Mouse (Mus musculus): ENCODE measurements around the gene Cdc42bpa. TPM values are rescaled to one million over a fixed set of nuclear protein-coding genes. Genes with fewer than 3 reads are reported as not detected.

The Cdc42bpa gene
- polyA plus RNA-seq, 1 experiment from 2014 or later = 3.9 TPM

DNA sequence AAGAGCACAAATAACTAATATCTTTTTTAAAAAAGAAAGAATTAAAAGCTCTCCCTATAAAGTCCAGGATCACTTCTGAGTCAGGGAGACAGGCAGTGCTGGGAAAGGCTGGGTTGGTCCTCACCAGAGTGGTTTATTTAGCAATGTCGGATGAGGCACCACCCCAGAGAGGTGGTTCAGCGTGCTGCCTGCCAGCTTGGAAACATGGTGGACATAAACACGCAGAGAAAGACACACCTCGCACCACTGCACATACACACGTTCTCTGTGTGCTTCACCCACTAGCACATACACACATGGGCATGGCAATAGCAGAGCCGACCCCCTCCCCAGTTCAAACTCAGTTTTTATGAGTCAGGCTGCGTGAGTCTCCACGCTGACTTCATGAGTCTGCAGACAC, 230.8 kb downstream of the Cdc42bpa start:
- DNase-seq (ENCODE audit: low spot score) = no peak

- DNase-seq (ENCODE audit: low spot score) = no peak
Observed at GRCm38 (mm10) chr1:180191651-180192220, 231.5 kb downstream of the Cdc42bpa start.

DNA sequence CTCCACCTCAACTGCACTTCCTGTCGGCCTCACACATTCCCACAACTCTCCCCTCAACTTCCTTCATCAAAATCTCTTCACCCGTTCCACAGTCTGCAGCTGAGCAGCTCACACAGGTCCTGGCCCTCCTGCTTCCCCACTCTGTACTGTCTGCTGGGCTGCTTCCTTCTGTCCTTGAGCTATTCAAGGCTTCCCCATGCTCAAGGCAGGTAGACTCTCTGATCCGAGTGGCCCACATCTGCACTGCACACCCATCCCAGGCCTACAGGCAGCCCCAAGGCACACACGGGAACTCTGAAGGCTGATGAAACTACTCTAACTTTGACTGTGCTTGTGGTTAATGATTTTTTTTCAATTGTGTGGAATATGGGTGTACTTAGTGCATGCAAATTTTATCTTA, 232.6 kb downstream of the Cdc42bpa start:
- DNase-seq (ENCODE audit: low spot score) = no peak

DNA sequence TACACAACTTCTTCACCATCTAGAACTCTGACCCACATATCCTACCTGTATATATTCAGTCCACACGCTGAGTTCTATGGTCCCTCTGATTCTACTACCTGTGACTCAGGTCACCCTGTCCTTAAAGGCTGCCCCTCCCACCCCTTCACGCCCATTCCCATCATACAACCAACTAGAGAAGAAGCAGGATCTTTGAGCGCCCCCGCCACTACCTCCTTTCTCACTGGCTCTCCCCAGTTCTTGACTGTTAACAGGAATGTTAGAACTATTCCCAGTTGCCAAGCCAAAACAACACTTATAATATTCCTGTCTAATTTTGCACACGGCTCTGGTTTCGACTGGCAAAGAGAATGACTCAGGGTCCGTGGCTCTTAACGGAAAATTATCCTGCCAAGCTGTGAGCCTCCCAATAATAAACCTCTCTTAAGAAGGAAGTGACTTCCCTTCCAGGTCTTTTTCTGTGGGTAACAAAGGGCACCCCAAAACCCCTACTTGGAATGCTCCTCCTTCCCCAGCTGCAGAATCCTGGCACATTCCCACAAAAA, 233.2 kb downstream of the Cdc42bpa start:
- no peak for DNase-seq (ENCODE audit: low spot score)

DNA sequence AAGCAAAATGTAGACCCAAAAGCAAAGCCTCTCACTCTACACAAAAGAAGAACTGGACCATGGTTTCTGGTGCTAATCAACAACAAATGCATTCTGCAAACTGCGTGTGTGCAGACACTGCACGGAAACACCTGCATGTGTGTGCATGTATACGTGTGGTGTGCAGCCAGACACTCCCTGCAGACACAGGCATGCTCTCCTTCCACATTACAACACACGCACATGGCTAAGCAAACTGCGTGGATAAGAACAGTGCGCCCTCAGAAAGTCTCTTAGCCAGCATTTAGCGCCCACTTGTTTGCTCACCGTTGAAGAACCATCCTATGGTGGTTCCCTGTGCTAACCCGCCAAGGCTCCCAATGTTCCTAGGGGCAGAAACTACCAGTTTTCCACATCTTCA, 233.8 kb downstream of the Cdc42bpa start:
- no peak for DNase-seq (ENCODE audit: low spot score)

- peak; percentile 61 for DNase-seq (ENCODE audit: low spot score)
Observed at GRCm38 (mm10) chr1:180194781-180195471, 234.7 kb downstream of the Cdc42bpa start.

- DNase-seq (ENCODE audit: low spot score) = peak; percentile 98
Observed at GRCm38 (mm10) chr1:180195703-180196381, 235.6 kb downstream of the Cdc42bpa start.

GRCm38 (mm10) chr1:180196508-180196907, 236.2 kb downstream of the Cdc42bpa start:
- DNase-seq (ENCODE audit: low spot score) = no peak

GRCm38 (mm10) chr1:180197956-180198355, 237.7 kb downstream of the Cdc42bpa start:
- no peak for DNase-seq (ENCODE audit: low spot score)

DNA sequence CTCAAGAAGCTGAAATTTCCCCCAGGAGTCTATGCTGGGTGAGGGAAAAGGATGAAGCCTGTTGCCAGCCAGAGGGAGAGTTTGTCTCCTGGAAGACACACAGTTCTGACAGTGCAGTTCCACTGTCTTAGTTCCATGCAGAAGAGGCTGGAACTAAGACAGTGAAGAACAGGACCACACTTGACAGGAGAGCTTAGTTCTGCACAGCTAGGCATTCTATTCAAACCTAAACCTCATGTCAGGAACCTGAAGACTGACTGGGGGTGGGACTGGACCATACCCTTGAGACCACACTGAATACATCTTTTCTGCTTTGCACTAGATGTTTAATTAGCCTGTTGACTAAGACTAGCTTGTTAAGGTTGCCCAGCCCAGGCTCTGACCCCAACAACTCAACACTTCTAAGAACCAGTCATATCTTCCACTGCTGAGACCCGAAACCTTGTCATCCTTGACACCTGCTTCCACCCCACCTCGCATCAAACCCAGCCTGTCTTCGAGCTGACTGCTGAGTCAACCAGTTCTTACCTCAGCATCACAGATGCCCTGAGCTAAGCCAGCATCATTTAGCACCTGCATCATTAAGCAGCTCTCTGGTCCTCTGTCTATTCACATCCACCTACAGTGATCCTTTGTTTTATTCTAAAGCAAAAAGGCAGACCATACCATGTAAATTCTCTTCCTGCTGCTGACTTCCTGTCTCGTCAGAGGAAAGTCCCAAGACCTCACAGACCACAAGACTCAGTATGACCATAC, 238.9 kb downstream of the Cdc42bpa start, which contains the start of gene Coq8a:
TSS of gene Coq8a (minus strand) at position 644 of the 756 bp plus-strand sequence.
- DNase-seq (ENCODE audit: low spot score) = no peak

DNA sequence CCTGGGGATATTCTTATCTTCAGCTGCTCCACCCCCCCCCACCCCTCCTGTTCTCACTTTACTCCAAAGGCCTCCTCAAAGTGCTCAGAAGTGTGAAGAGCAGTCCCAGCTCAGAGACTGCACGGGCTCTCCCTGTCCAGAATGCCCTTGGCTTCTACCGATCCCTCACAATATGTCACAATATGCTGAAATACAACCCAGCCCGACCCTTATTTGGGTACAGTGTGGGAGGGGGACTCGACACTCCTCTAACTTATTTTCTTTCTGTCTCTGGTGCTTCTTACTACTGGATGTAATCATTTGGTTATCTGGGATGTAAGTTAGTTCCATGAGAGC, 239.4 kb downstream of the Cdc42bpa start:
- no peak for DNase-seq (ENCODE audit: low spot score)

DNA sequence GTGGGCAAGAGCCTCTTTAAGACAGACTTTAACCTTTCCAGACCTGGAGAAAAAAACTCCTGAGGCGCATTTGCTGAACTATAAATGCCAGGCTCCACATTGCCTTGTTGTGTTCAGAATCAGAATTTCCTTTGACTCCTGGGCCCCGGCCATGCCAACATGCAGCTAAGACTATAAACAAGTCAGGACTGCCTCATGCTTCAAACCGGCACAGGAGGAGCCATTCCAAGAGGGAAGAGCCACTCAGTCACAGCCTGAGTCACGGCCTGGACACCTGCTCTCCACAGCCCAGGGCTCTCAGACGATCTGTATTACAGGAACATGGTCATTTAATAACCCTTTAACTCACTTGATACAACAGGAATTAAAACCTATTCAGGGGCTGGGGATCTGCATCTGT, 240.4 kb downstream of the Cdc42bpa start:
- DNase-seq (ENCODE audit: low spot score) = no peak

GRCm38 (mm10) chr1:180208370-180208769, 248.1 kb downstream of the Cdc42bpa start:
- no peak for DNase-seq (ENCODE audit: low spot score)

- no peak for DNase-seq (ENCODE audit: low spot score)
Observed at GRCm38 (mm10) chr1:180210031-180210432, 249.8 kb downstream of the Cdc42bpa start.

DNA sequence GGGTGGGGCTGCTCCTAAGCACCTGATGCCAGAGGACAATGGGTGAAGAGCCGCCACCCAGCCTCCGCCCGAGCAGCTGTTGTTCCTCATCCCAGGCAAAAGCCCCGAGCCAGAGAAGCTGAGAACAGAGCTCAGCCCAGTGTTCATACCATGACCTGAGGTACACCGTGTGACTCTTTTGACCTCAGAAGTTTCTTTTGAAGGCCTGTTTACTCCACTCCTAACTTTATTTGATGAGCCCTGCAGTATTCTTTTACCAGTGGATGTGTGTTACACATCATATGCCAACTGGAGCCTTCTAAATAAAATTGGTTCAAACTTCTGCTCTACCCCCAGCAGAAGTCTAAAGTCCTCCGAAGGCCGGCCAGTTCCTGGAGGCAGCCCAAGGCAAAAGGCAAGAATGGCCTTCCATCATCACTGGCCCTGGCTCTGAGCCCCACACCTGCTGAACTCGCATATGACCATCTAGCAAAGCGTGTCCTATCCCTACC, 250.6 kb downstream of the Cdc42bpa start:
- no peak for DNase-seq (ENCODE audit: low spot score)

- no peak for DNase-seq (ENCODE audit: low spot score)
Observed at GRCm38 (mm10) chr1:180212911-180213310, 252.6 kb downstream of the Cdc42bpa start.

- peak; percentile 80 for DNase-seq (ENCODE audit: low spot score)
Observed at GRCm38 (mm10) chr1:180215044-180215443, 254.8 kb downstream of the Cdc42bpa start.
